Mouse (Mus musculus): ENCODE data around the gene Rap1a. TPM values are rescaled to one million over a fixed set of nuclear protein-coding genes. Genes with fewer than 3 reads are reported as not detected.

Rap1a gene
- total RNA-seq (2021) = 100 to 1,000 TPM; 192 to 211 TPM
- long read RNA-seq, experiment 1, transcript Rap1a-201 (8 exons, 2,407 nt) = major isoform, 144 of 161 reads
- long read RNA-seq, experiment 1, partial matches to known transcripts = 7 of 161 reads
- long read RNA-seq, experiment 1, other reads (novel, unspliced or antisense) = 10 of 161 reads
- long read RNA-seq, experiment 2, transcript Rap1a-201 (8 exons, 2,407 nt) = major isoform, 32 of 35 reads
- long read RNA-seq, experiment 2, partial matches to known transcripts = 1 of 35 reads
- long read RNA-seq, experiment 2, other reads (novel, unspliced or antisense) = 2 of 35 reads

DNA sequence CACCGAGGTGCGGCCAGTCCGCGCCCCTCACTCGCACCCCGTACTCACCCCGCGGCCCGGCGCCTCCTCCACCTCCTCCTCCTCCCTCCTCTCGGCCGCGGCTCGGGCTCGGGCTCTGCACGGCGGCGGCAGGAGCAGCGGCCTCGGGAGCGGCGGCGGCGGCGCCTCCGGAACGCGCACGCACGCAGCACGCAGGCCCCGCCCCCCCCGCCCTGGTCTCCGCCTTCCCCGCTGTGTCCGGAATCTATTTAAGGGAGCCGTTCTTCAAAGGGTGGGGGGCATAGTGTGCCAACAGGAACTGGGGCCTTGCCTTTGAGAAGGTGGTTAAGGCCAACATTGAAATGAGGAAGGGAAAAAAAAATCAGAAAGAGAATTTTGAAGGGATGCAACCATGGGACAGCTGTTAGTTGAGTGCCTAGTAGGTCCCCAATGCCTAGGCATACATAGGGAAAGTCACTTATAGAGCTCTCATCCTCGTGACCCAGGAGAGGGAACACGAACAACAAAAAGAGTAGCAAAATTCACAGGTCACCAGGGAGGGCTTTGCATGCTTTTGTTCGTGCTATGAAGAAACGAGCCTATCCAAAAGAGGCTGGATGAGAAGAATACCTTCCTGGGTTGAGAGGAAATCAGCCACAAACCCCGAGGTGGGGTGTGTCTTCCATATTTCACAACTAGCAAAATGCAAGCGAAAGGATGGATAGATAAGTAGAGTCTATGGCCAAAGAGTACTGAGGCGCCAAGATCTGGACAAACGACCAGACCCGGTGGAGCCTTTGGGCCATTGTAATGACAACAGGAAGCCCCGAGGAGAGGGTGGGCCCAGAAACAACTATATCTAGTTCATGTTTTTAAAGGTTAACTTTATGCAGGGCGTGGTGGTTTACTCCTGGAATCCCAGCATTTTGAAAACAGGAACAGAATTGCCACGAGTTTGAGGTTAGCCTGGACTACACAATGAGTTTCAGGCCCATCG lies at the start of gene Rap1a:
Gene Rap1a, minus strand, starts transcription at position 146 of the 976 bp plus-strand sequence.
- peak; percentile 81 to 86 for DNase-seq

DNA sequence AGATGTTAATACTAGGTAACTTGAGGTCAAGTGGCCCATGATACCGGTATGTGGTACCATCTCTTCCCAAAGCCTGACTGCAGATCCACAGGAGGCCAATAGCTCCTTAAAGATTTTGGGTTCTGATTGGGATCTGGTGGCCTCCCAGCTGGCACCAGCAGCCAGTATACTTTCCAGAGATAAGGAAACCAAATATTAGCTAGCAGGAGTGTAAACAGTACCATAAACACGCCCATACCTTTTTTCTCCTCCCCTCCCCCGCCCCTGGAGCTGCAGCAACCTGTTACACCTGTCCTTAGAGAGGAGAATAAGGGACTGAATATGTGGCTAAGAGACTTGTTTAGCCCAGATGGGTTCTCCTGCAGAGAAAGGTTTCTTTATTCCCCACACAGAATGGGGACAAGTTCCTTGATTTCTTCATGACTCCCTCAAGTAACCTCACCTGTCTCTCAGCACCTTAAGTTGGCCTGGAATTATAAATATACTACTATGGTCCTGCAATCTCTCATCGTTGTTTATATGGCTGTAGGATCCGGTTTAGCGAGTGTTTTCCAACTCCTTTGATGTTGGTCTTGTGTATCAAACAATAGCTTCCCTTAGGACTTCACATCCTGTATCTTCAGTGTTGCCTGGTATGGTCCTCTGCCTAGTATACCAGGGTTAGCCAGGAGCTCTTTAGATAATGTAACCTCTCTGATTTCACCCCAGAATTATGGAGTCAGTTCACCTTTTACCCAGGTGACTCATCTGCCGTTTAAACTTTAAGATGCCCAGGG lies 45.3 kb upstream of the Rap1a start:
- DNase-seq = no peak

DNA sequence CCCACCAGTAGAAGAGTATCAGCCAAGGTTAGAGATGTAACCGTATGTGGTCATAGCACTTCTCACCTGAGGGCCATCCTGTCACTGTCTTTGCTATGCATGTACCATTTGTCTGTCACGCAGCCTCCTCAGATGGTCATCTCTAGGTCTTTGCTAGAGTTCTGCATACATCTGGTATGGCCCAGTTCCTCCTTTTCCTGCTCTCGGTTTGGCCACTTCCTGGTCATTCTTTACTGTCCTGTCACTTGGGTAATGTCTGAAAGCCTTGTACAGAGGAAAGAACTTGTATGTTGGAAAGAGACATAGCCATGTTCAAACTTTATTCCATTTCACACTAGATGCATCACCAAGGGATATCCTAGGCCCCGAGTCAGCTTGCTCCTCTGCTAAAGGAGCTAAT lies 38.7 kb upstream of the Rap1a start:
- no peak for DNase-seq

DNA sequence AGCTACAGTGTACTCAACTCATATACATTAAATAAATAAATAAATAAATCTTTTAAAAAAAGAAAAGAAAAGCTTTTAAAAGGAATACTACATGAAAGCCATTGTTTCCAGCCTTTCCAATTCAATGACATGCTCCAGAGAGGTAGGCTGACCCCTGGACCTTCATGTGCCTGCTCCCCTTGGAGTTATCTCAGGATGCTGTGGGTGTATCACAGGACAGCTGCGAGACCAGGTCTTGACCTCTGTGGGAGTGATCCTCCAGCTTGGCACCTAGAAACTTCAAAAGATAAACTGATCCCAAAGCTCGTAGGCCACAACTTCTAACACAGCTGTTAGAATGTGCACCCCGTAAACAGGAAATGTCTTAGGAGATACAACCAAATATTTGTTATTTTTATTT lies 37.5 kb upstream of the Rap1a start:
- DNase-seq = no peak

DNA sequence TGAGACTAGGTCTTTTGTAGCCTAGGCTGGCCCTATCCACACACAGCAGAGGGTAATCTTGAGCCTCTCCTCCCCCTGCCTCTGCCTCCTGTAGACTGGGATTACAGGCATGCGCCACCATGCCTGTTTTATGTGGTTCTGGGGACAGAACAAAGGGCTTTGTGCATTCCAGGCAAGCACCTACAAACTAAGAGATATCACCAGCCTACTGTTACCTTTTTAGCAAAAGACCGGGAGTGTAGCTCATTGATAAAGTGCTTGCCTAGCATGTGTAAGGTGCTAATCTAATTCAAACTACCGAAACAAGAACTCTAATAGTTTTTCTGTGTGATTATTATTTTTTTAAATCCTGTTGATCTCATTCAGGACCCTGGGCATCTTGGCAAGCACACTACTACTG lies 35.7 kb upstream of the Rap1a start:
- no peak for DNase-seq

DNA sequence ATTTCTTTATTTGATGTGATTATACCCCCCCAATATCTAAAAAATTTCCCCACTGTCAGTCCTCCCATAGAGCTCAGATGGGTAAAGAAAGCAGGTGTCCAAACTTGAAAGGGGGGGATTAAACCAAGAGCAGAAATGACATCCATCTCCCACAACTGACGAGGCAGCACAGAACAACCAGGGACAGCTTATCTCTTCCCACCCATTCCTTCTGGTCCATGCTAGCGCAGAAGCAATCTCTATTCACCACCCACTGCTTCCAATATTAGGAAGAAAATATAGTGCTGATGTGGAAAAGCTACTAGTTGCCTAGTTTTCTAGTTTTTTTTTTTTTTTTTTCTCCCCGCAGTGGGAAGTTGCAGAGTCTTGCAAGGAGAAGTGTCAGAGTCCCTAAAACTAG lies 34.7 kb upstream of the Rap1a start:
- DNase-seq = no peak

DNA sequence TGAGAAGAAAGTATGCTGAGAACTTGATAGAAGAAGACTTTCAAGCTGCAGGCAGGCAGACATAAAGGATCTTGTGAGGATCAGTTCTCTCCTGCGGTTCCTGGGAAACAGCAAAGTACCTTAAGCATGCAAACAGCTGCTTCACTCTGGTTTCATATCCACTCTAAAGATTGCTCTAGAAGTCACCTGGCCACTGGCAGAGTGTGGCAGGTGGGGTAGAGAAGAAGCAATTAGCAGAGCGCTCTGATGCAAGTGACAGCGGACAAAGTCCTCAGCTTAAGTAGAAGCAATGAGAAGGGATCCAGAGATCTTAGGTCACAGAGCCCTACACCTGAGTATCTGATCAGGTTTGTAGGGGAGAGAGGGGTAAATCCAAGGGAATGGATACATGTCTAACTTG lies 30.4 kb upstream of the Rap1a start:
- DNase-seq = no peak

DNA sequence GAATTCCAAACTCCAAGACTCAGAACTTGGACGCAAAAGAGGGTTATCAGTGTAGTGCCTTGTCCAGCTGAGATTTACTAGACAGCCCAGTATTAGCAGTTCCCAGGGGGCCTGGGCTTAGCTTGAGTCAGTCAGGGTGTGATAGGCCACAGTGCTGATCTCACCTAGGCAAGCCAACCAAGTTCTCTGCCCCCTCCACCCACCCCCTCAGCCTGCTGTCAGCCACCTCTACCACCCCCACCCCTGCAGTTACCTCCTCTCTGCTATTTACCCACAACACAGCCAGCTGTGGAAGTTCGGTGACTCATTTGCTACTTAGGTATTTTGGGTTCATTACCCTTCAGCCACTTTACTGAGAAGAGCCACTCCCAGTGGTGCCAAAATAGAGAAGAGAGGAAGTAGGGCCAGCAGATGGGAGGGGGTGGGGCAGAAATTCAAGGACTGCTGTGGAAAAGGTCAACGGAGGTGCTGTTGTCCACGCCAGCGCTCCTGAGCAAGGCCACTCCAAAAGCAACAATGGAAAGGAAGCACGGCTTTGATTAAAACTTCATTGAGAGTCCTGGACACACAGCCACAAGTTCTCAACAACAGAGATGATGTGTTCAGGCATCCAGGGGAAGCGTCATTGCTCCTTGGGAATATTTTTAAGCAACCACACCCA lies 24.5 kb upstream of the Rap1a start:
- DNase-seq = peak; percentile 46 to 78

DNA sequence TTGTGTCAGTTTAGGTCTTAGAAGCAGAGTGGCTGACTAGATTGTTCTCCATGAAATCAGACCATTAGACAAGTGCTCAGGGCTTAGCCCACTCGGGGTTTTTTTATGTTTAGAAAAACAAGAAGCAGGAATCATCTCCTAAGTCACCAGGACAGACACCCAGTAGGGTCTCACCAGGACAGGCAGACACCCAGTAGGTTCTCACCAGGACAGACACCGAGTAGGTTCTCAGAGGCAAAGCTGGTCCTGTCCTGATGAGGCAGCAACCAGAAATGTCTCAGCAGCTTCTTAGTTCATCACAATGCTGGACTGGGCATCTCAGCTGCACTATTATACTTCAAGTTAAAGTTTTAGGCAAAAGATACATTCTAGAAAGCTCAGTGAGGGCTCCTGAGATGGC lies 23.6 kb upstream of the Rap1a start:
- no peak for DNase-seq

DNA sequence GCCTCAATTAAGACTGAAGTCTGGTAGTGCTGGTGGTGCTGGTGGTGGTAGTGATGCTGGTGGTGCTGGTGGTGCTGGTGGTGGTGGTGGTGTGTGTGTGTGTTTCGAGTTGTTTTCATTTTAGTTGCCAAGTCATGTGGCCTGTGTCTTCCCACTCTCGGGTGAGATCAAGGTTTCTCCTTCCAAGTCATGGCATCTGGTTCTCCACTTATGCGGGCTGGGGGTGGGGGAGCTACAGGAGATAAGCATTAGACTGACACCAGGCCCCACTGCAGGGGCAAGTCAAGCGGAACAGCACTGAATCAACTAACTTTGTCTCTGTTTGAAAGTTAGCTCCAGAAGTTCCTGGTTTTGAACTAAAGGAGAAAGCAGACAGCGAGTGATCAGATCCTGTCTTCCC lies 23.0 kb upstream of the Rap1a start:
- no peak for DNase-seq

DNA sequence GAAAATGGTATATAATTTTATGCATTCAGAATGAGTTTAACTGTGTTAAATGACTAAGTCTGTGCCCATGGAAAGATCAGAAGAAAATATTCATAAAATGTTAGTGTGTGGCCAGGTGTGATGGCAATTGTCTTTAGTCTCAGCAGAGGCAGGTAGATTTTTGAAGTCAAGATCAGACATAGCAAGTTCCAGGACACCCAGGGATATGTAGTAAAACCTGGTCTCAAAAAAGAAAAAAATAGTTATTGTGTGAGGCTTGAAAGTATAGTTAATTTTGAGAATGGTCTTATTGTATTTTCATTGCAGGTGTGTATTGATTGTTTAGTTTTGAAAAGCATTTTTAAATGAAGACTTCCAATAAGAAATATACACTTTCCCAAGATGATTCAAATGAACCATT lies 22.5 kb upstream of the Rap1a start:
- DNase-seq = no peak

DNA sequence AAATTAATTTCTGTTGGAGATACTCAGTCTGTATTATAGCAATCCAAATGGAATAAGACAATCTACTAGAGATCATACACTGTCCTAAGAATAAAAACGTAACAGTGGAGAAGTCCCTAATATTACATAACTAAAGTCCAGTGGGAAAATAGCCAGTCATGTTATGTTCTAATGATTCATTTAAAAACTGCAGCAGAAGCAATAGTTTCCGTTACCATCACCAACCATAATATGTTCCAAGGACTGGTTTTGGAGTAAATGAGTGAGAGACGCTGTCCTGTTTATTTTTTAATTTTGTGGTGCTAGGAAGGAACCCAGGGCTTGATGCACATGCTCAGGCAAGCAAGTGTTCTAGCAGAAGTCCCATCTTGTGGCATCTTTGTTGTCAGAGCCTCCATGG lies 20.4 kb upstream of the Rap1a start:
- no peak for DNase-seq

DNA sequence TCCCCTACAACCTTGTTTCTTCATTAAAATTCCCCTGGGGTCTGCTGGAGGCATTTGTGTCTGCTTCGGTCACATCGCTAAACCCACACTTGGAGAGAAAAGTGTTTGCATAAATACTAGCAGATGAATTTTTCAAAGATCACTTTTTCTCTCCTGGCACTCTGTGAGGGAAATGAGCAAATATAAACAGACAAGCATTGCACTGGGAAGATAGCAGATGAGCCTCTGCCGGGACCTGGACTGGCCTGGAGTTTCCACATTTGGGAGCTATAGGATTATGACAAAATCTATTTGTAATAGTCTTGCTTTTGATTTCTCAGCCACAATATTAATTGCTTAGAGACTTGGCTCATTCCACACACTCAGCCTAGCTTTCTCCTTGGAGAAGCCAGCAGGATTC lies 19.1 kb upstream of the Rap1a start:
- no peak for DNase-seq

DNA sequence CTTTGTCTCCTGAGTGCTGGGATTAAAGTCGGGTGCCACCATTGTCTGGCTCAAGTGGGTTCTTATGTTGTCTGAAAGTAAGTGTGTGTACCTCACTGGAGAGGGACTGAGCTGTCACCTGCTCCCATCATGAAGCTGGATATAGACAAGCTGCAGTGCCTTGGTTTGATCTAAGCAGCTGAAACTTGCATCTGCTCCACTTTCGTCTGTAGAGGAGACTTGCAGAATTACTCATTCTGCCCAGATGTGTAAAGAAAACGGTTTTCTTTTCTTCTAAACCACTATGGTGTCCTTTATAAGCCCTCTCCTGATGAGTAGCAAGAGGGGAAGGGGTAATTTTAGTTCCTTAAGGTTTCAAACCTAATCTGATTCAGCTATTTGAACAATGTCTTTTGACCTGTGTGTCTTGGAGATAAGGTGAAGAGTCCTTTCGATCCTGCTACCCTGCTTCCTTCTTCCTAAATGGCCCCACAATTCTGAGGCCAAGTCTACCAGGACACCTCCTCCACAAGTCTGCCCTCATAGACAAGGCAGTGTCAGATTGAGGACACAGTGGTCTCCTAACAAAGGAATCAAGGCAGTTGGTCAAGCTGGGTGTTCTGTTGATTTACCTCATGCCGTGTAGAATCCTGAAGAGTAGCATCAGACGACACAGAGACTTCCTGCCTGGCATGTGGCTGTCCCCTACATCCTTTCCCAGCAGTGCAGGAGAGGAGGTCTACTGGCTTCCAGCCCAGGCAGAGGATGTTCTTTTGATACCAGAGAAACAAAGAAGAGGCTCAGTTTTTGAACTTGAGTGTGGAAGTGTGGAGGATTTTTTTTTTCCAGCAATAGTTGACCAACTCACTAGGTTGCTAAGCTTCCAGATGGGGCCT lies 17.2 kb upstream of the Rap1a start:
- peak; percentile 30 to 46 for DNase-seq

DNA sequence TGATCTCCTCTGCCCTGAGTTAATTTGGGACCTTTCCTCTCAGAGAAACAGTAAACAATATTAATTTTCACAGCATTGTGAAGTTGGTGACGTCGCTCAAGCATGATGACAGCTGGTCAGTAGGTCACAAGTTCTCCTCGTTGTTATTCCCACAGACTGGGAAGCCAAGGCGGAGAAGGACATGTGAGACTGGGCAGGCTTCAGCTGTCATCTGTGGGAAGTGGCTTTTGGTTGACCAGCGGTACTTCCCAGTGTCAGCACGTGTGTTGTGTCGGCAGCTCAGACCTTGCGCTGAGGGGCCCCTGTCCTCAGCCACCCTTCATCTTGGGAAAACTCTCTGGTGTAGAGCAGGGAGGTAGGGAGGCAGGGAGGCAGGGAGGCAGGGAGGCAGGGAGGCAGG lies 15.0 kb upstream of the Rap1a start:
- DNase-seq = no peak

DNA sequence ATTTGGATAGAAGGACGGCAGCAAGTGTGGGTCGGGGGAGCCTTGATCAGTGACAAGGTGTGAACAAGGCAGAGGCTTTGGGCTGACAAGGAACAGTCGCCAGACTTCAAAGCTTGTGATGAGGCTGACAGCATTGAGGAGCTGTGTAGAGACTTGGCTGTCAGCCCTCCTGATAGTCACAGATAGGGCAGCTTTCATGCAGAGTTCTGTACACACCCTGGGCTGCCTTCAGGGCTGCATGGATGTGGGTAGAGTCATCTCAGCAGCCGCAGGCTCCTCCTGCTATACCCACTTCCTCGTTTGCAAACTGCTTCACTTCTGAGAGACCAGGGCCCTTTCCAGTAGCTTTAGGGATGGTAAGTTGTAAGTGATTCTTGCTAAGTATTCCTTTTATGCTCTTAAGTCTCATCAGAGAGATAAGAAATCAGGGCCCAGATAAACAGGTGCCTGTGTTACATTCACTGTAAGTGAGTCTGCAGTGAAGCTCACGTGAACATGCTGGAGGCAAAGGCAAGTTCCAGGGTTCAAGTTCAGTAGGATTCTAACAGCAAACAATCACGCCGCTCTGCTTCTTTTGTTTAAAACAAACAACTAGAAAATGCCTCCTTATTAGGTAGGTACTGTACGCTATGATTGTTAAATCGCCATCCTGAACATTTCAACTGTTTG lies 14.2 kb upstream of the Rap1a start:
- DNase-seq = peak in 1 of 2 experiments; percentile 25

DNA sequence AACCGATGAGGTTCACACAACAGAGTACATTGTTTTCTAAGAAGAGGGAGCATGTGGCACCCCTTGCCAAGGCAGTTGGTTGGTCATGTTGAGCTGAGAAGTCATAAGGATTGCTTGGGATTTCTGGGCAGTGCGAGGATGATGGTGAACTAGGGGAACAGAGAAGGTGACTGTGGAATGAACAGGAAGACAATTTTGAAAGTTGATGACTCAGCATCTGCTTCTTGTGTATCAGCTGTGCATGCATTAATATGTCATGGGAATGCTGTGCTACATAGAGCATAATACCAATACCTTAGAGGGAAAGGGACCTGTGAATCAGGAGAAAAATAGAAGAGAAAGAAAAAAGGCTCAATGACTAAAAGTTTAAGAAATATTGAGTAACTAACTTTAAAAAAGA lies 10.0 kb upstream of the Rap1a start:
- DNase-seq = no peak

DNA sequence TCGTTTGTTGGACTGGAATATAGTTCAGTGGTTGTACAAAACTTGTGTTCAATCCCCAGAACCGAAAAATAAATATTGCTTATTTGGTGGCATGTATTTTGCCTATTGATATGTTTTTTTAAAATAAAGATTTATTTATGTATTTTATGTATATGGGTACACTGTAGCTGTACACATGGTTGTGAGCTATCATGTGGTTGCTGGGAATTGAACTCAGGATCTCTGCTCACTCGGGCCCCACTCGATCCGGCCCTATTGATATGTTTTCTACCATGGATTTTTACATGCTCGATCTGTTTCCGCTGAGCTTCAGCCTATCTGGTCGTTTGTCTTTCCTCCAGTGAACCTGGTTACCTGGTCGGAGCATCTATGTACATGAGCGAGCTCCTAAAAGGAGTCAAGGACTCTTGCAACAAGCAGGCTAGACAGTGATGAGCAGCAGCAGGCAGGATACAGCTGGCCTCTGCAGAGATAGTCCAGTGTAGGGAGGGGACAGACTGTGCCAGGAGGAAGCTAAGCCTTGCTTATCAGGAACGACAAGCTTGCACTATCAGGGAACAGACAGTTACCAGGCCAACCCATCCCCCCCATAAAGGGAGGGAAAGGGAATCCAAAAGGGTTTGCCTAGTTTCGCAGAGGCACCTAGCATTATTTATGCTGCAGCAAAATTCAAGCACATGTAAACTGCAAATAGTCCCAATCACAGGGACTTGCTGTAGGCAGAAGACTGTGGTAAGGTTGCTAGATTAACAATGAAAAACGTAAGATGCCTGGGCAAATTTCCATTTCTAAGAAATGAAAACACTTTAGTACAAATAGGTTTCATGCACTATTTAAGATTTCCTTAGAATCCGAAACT lies 7.3 kb upstream of the Rap1a start:
- DNase-seq = peak; percentile 62 to 80

DNA sequence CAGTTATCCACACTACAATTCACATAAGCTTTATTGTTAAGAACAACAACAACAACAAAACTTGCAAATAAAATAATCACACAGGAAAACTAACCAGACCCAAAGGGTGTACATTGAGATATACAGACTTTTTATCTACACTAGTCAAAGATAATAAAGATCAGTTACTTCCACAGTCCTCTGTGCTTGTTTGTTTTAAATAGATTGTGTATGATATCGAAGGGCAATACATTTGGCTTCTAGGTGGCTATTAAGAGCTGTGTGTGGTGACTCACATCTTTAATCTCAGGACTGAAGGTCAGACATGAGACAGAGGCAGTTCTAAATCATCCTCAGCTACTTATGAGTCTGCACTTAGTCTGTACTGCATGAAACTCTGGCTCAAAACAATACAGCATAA lies 6.5 kb upstream of the Rap1a start:
- peak in 1 of 2 experiments; percentile 21 for DNase-seq

Measured in adrenal gland, postnatal 36 days (tissue).